Mouse (Mus musculus) intestine, embryonic 14.5 days (tissue): ENCODE measurements around the gene Tnni3. TPM values are rescaled to one million over a fixed set of nuclear protein-coding genes. Genes with fewer than 3 reads are reported as not detected.

ENCODE experiments used
- ATAC-seq: fragments of 200-750 bp; cut with Nextera tagmentation; replicated peaks from 2 replicates; pipeline ENCODE4 v1.8.0; 2017; ENCODE audit warnings: low read depth, moderate number of reproducible peaks, moderate TSS enrichment, moderate library complexity; ENCODE audit not compliant: low FRiP score, low TSS enrichment
- DNase-seq: peaks from one replicate; pipeline ENCODE4 v3.0.0-alpha.2; 2018; ENCODE audit warnings: low spot score
- H3K27ac ChIP-seq: fragments of 300-500 bp; sonication (generic); 2 replicates; pipeline ENCODE4 v1.5.1; 2014; ENCODE audit warnings: low read depth, mild to moderate bottlenecking, control low read depth
- H3K27me3 ChIP-seq: fragments of 300-500 bp; sonication (generic); replicated peaks from 2 replicates; pipeline ENCODE4 v1.6.1; 2014; ENCODE audit warnings: low read length, control low read depth; ENCODE audit not compliant: control insufficient read depth, insufficient read depth
- H3K36me3 ChIP-seq: fragments of 300-500 bp; sonication (generic); 2 replicates; pipeline ENCODE4 v1.6.1; 2014; ENCODE audit warnings: low read length, control low read depth; ENCODE audit not compliant: control insufficient read depth, insufficient read depth
- H3K4me1 ChIP-seq: fragments of 300-500 bp; sonication (generic); replicated peaks from 2 replicates; pipeline ENCODE4 v1.6.1; 2014; ENCODE audit warnings: low read length, control low read depth, mixed read lengths; ENCODE audit not compliant: control insufficient read depth, insufficient read depth
- H3K4me2 ChIP-seq: fragments of 300-500 bp; sonication (generic); 2 replicates; pipeline ENCODE4 v1.6.1; 2014; ENCODE audit warnings: low read length
- H3K4me3 ChIP-seq: fragments of 300-500 bp; sonication (generic); 2 replicates; pipeline ENCODE4 v1.5.1; 2014; ENCODE audit warnings: low read depth, low read length, control low read depth, mixed read lengths
- H3K9ac ChIP-seq: fragments of 300-500 bp; sonication (generic); 2 replicates; pipeline ENCODE4 v1.6.1; 2014; ENCODE audit warnings: mild to moderate bottlenecking, low read length
- H3K9me3 ChIP-seq: fragments of 300-500 bp; sonication (generic); 2 replicates; pipeline ENCODE4 v1.6.1; 2016; ENCODE audit warnings: low read length, control low read depth; ENCODE audit not compliant: control insufficient read depth
- WGBS: fragments of 180-500 bp; shearing (Covaris S2); extraction: QIAGEN DNeasy Blood & Tissue Kit; methylation state at CpG from one replicate; pipeline ENCODE4 v1.1.7; 2014; 5-methylcytosine and 5-hydroxymethylcytosine counted together
- polyA plus RNA-seq: library from polyadenylated mRNA; unstranded; fragments of >200 nt; fragmentation: Nextera tagmentation; extraction: Ambion mirVana; gene quantifications from 2 replicates; pipeline ENCODE4 v1.2.1, GENCODE M21; 2014

Gene Tnni3
- polyA plus RNA-seq, 1 experiment from 2014 or later: 1.7 TPM

DNA sequence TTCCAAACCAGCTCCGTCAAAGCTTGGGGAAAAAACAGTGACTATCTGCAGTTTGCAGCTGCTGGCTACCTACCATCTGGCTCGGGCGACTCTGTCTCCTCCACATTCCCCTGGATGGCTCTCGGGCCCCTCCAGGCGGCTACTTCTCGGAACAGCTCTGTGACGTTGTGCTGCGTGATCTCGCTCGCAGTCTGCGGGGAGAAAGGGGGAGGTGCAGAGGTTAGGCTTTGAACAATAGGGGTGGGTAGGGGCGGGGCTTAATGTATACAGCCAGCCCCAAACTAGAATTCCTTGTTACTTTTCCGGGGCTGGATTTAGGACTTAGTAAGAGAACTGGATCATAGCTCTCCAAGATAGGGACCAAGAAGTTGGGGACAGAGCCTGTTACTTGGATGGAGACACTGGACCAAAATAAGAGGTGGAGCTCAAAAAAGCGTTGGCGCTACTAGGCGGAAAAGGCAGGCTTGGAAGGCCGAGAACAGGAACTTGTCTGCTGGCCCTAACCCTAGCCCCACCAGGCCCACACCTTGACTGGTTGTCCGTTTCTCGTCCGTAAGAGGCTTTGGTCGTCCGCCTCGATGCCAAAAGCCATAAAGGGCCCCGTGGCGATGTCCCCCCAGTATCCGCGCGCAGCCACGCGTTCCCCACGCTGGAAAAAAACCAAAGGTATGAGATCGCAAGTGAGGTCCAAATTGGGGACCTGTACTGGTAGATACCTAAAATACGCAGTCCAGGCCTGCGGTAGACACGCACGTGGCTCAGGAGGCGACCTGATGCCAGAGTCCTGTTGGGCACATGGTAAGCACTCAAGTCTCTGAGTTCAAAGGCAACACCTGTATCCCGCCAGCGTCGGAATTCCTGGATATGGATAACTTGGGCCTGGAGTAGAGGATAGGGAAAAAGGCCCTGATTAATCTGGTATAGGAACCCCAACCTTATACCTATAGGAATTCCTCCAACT, 2.6 kb upstream of the Tnni3 start:
- Histone ChIP-seq H3K27ac (no peak overlapping the region), H3K4me3 (peak overlapping the region; percentile 14), H3K9ac (peak overlapping the region; percentile 10), H3K4me2 (peak overlapping the region; percentile 56), H3K27me3 (no peaks in the 10 kb centered on the region), H3K36me3 (no peaks in the 10 kb centered on the region), H3K9me3 (no peaks in the 10 kb centered on the region), H3K4me1 (no peaks in the 10 kb centered on the region)
- WGBS: 20% methylated on average over 40 of the region's 40 CpGs
- ATAC-seq (peak; percentile 88), DNase-seq (peak; percentile 90)

DNA sequence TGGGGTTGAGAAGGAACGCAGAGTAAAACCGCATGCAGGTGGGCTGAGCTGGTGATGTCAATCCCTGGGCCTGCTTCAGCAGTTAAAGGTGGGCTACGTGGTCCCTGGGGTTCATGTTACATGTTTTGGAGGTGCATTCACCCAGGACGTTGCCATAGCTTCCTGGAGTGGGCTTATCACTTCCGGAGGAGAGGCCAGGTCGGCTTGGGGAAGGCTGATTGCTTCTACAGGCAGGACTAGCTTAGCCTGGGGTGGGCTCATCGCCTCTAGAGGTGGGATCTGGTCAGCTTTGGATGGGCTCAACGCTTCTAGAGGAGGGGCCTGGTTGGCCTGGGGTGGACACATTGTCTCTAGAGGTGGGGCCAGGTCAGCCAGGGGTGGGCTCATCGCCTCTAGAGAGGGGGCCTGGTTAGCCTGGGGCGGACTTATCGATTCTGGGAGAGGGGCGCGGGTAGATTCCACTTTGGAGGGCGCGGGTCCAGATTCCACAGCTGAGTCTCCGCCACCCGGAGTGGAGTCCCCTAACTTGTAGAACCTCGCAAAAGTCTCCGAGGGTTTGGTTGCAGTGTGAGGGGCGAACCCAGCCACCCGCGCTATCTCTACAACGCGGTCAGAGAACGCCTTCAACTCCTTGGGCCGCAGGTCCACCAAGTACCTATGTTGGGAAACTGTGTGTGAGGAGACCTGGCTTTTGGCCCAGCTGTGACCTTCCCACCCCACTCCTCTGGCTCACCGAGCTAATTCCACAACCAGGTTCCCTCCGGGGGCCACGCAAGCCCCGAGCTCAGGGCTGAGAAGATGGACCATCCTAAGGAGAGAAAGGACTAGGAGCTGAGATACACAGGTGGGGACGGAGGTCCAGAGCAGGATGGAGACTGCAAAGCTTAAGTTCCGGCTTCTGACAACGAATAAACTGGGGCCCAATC, 561 bp downstream of the Tnni3 start:
- no peak for DNase-seq
- H3K4me2 ChIP-seq: no peak overlapping the region
- no peaks in the 10 kb centered on the region for H3K9me3 ChIP-seq
- WGBS: 88% methylated on average over 33 of the region's 33 CpGs
- no peaks in the 10 kb centered on the region for H3K27me3 ChIP-seq
- H3K27ac ChIP-seq: no peak overlapping the region
- no peak for ATAC-seq
- H3K9ac ChIP-seq: no peak overlapping the region
- no peaks in the 10 kb centered on the region for H3K36me3 ChIP-seq
- no peak overlapping the region for H3K4me3 ChIP-seq
- H3K4me1 ChIP-seq: no peaks in the 10 kb centered on the region; the same call in 1 of the 2 replicates

DNA sequence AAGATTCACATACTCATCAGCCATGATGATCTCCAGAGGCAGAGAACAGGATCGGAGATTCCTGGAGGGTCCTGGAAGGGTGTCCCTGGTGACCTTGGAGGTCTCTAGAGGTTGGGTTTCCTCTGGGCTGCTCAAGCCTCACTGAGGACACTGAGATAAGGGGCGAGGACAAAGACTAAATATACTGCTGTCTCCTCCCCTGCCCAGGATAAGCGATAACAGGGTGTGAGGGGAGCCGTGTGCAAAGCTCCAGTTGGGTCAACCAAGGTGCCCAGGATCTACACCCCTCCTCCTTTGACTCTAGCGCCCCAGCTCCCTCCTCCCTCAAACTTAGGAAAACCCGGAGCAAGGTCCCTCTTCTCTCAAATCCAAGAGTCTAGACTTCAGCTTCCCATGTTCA, 1.7 kb downstream of the Tnni3 start:
- Histone ChIP-seq H3K4me2 (no peak overlapping the region), H3K9me3 (no peaks in the 10 kb centered on the region), H3K9ac (no peak overlapping the region), H3K36me3 (no peaks in the 10 kb centered on the region), H3K4me1 (no peaks in the 10 kb centered on the region; the same call in 1 of the 2 replicates), H3K4me3 (no peak overlapping the region), H3K27me3 (no peaks in the 10 kb centered on the region), H3K27ac (no peak overlapping the region)
- DNase-seq (no peak), ATAC-seq (no peak)
- 80% methylated on average over 6 of the region's 6 CpGs for WGBS

DNA sequence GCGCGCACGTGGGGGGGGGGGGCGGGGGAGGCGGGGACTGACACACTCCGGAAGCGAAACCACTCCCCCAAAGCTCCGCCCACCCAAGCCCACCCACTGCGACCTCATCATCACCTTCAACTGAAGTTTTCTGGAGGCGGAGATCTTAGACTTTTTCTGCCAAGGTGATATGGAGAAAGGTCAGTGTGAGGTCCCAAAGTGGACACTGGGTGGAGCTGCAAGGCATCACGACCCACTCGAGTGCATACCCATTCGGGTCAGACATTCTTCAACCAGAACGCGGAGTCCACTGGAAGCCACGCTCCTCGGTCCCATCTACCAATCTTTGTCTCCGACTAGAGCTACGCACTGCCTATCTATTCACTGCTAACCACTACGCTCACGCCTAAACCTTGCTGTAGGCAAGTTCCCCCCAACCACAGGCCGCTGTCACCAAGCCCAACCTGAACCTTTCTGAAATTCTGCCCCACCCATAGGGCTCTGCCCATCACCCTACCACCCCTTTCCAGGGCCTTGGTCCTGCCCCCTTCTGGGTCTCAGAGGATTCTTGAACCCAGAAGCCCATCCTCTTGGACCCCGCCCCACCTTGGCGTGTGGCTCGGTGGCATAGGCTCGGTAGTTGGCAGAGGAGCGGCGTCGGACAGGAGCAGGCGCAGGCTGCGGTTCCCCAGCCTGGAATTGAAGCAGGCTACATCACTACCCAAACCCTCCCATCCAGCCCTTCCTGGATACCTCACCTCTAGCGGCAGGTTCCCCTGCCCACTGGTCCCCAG, 2.6 kb downstream of the Tnni3 start:
- DNase-seq: no peak
- no peak; the same call in 1 of the 2 replicates for ATAC-seq
- H3K36me3 ChIP-seq: no peaks in the 10 kb centered on the region

DNA sequence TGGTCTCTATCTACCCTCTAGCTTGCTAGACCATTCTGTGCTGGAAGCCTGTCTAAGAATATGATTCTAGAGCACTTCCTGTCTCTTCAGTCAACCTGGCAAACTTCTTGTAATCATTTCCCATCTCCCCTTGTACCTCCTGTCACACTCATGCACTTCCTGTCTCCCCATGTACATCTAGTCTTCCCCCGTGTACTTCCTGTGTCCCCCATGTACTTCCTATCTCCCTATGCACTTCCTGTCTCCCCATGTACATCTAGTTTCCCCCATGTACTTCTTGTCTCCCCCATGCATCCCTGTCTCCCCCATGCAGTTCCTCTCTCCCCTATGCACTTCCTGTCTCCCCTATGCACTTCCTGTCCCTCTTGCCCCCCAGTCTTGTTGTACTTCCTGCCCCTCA, 5.5 kb downstream of the Tnni3 start:
- H3K4me2 ChIP-seq: no peak overlapping the region
- no peaks in the 10 kb centered on the region for H3K36me3 ChIP-seq
- DNase-seq: no peak
- H3K4me3 ChIP-seq: no peak overlapping the region
- no peaks in the 10 kb centered on the region for H3K27me3 ChIP-seq
- H3K9ac ChIP-seq: no peak overlapping the region
- no peaks in the 10 kb centered on the region for H3K9me3 ChIP-seq
- WGBS: 71% methylated on average over 1 of the region's 1 CpGs
- H3K27ac ChIP-seq: no peak overlapping the region
- H3K4me1 ChIP-seq: peaks cover 21% of the 10 kb centered on the region
- no peak for ATAC-seq

More for the DNA sequence above, 2.6 kb downstream of the Tnni3 start:
- H3K27ac ChIP-seq: no peak overlapping the region
- H3K4me3 ChIP-seq: peak overlapping the region; percentile 27
- peak overlapping the region; percentile 56 for H3K4me2 ChIP-seq
- peak overlapping the region; percentile 16; the same call in 1 of the 2 replicates for H3K9ac ChIP-seq
- no peaks in the 10 kb centered on the region for H3K9me3 ChIP-seq
- H3K27me3 ChIP-seq: no peaks in the 10 kb centered on the region
- 27% methylated on average over 32 of the region's 32 CpGs for WGBS
- peaks cover 4% of the 10 kb centered on the region for H3K4me1 ChIP-seq

DNA sequence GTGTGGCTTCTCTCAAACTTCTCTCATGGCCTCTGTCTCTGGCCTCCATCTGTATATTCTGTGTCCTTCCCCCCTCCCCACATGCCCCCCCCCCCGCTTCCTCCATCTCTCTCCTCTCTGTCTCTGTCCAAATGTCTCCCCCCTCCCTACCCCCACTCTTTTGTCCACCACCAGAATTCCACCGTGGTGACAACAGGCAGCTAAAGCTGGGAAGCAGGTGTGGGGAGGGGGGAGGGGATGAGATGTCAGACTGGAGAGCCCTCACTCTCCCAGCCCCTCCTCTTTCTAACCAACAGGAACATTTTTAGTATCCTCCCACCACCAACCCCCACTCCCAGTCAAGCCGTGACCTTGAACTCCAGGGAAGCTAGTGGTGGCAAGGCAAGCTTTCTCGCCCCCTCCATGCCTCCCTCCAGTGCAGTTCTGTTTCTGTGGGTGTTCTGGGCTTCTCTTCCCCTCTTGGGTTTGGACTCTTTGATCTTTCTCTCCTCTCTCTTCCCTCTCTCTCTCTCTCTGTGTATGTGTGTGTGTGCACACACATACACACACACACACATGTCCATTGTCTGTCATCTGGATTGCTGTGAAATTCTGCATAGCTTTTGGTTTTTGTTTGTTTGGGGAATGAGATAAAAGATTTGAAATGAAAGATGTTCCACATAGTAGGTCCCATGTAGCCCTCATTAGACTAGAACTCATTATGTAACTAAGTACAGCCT, 7.5 kb downstream of the Tnni3 start, which contains the start of gene Tnnt1:
Gene Tnnt1 (minus strand): TSS at position 51 of the 719 bp plus-strand sequence.
- Histone ChIP-seq H3K4me2 (no peak within 1 kb of the TSS), H3K27ac (no peak within 1 kb of the TSS), H3K27me3 (no peaks in the 10 kb centered on the region), H3K36me3 (no peaks in the 10 kb centered on the region), H3K4me1 (peaks cover 21% of the 10 kb centered on the region), H3K4me3 (no peak within 1 kb of the TSS), H3K9me3 (no peaks in the 10 kb centered on the region), H3K9ac (no peak within 1 kb of the TSS)
- no peak for ATAC-seq
- 24% methylated on average over 3 of the region's 4 CpGs for WGBS
- no peak for DNase-seq

DNA sequence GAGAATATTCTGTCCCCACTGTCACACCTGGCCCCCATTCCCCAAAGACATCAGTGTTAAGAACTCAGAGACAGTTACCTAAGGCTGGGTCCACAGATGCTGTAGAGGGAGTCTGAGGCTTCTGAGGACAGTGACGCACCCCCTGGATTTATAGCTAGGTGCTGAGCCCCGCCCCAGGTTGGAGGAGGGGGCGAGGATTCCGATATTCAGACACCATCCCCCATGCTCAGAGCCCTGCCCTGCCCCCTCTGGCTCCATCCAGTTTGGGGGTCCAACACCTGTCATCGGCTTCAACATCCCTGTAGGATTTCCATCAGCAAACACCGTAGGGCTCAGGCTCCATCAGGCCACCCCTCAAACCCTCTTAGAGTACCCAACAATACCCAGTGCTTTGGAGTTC, 8.2 kb downstream of the Tnni3 start:
- Histone ChIP-seq H3K4me3 (no peak overlapping the region), H3K4me2 (no peak overlapping the region), H3K27ac (no peak overlapping the region), H3K27me3 (no peaks in the 10 kb centered on the region), H3K36me3 (no peaks in the 10 kb centered on the region), H3K4me1 (peaks cover 21% of the 10 kb centered on the region), H3K9ac (no peak overlapping the region), H3K9me3 (no peaks in the 10 kb centered on the region)
- DNase-seq (no peak), ATAC-seq (no peak)
- 46% methylated on average over 6 of the region's 6 CpGs for WGBS
